Mouse (Mus musculus): ENCODE measurements around the gene Ahsg.

DNA sequence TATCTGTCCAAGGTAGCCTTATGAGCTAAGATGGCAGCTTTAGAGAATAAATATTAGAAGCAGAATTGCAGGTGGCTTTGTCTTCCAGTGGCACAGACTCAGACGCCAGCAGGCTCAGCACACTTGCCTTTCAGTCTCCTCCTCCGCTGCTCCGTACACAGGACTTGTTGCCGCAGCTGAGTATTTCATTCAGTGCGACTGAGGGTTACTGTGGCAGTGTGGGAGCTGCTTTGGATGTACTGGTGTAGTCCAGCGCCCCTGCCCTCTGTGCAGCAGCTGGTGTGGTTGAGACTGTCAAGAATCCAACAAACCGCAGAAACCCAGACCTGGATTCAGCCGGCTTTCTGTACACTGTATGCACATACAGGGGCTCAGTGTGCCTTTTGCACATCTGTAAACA lies 18.7 kb upstream of the Ahsg start:
- TF ChIP-seq CTCF (IDR thresholded peaks at IDR 0.05), result no peak
- no peak for TF ChIP-seq POLR2A (IDR thresholded peaks at IDR 0.05; ENCODE audit: insufficient read depth, low read depth, low read length)
- no peak for TF ChIP-seq EP300 (IDR thresholded peaks at IDR 0.05; ENCODE audit: insufficient read depth, low read depth, low read length)
